Comparison of ENCODE assay signal across 7 mouse cellular contexts in genomic region chr11:96963580-96963979, GRCm38 (mm10). TPM values are rescaled to one million over a fixed set of nuclear protein-coding genes. Genes with fewer than 3 reads are reported as not detected.
DNase-seq lines count a peak whose midpoint lies in the region; ATAC-seq lines count a peak whose summit lies in the region.

No protein-coding gene starts in this region.

- H3K4me3 ChIP-seq in kidney, embryonic 14.5 days (ENCODE audit: low read length) = no peak overlapping the region
- H3K4me3 ChIP-seq in limb, embryonic 15.5 days = no peak overlapping the region

- peak; percentile 68 for ATAC-seq in kidney, embryonic 14.5 days (ENCODE audit: low FRiP score, low TSS enrichment)
- peak; percentile 58 for ATAC-seq in limb, embryonic 15.5 days (ENCODE audit: insufficient number of reproducible peaks, low FRiP score, low TSS enrichment, low read depth)

- peaks cover 43% of the 10 kb centered on the region for H3K36me3 ChIP-seq in kidney, embryonic 14.5 days (ENCODE audit: control insufficient read depth, insufficient read depth, low read length)
- peaks cover 50% of the 10 kb centered on the region for H3K36me3 ChIP-seq in limb, embryonic 15.5 days

- no peak overlapping the region for H3K9ac ChIP-seq in kidney, embryonic 14.5 days (ENCODE audit: low read depth, low read length)
- H3K9ac ChIP-seq in limb, embryonic 15.5 days = no peak overlapping the region

- DNase-seq in adrenal gland, postnatal 14 days = peak; percentile 94
- peak; percentile 71 for DNase-seq in embryo, embryonic 11.5 days (ENCODE audit: low read depth, low spot score)
- DNase-seq in heart, adult 8-10 months (ENCODE audit: low spot score) = peak; percentile 88
- DNase-seq in monocyte, adult 2 months (ENCODE audit: low read depth in 1 of 2, low spot score in 2 of 2) = peak; percentile 45 to 78
- DNase-seq in spleen, postnatal 14 days (ENCODE audit: low spot score in 2 of 2) = peak; percentile 78 to 88

- 20% methylated on average over 8 of the region's 8 CpGs for WGBS in kidney, embryonic 14.5 days
- 10% methylated on average over 8 of the region's 8 CpGs for WGBS in limb, embryonic 15.5 days

- peaks cover 6% of the 10 kb centered on the region; the same call in 1 of the 2 replicates for H3K4me1 ChIP-seq in kidney, embryonic 14.5 days (ENCODE audit: control insufficient read depth, insufficient read depth, low read length)
- H3K4me1 ChIP-seq in limb, embryonic 15.5 days = peaks cover 5% of the 10 kb centered on the region; the same call in 1 of the 2 replicates

- no peak overlapping the region for H3K4me2 ChIP-seq in kidney, embryonic 14.5 days (replicated peaks; ENCODE audit: low read depth, low read length)
- H3K4me2 ChIP-seq in limb, embryonic 15.5 days = no peak overlapping the region

- no peaks in the 10 kb centered on the region for H3K9me3 ChIP-seq in kidney, embryonic 14.5 days (ENCODE audit: control insufficient read depth, low read length)
- H3K9me3 ChIP-seq in limb, embryonic 15.5 days = no peaks in the 10 kb centered on the region

- no peak overlapping the region for H3K27ac ChIP-seq in kidney, embryonic 14.5 days (ENCODE audit: low read depth, low read length)
- H3K27ac ChIP-seq in limb, embryonic 15.5 days = no peak overlapping the region

- no peaks in the 10 kb centered on the region for H3K27me3 ChIP-seq in kidney, embryonic 14.5 days (ENCODE audit: control insufficient read depth, insufficient read depth, low read length)
- no peaks in the 10 kb centered on the region for H3K27me3 ChIP-seq in limb, embryonic 15.5 days

RNA-seq across cellular contexts. Expression of gene Sp2, which starts 19.2 kb away (rescaled TPM):
- 15.5 and 18.3 TPM in 2 replicates for total RNA-seq in adrenal gland, postnatal 14 days (2021)
- total RNA-seq in heart, adult 8-10 months (2022) = 10 to 100 TPM in 2 of 4 experiments, 1 to 10 TPM in 2; 7.8 to 13.7 (median 11.0) TPM
- polyA plus RNA-seq in kidney, embryonic 14.5 days (2014; fragmentation: Nextera tagmentation; extraction: Ambion mirVana) = 13.3 and 23.9 TPM in 2 replicates
- 15.1 and 16.8 TPM in 2 replicates for polyA plus RNA-seq in limb, embryonic 15.5 days (2015; fragmentation: Nextera tagmentation; extraction: Ambion mirVana)

RNA-seq across cellular contexts. Expression of gene Pnpo, which starts 19.8 kb away (rescaled TPM):
- 28.3 and 31.9 TPM in 2 replicates for total RNA-seq in adrenal gland, postnatal 14 days (2021)
- total RNA-seq in heart, adult 8-10 months (2022) = 10 to 100 TPM; 14.9 to 16.6 (median 16.1) TPM
- polyA plus RNA-seq in kidney, embryonic 14.5 days (2014; fragmentation: Nextera tagmentation; extraction: Ambion mirVana) = 17.3 and 28.0 TPM in 2 replicates
- 33.6 and 37.6 TPM in 2 replicates for polyA plus RNA-seq in limb, embryonic 15.5 days (2015; fragmentation: Nextera tagmentation; extraction: Ambion mirVana)

RNA-seq across cellular contexts. Expression of gene Prr15l, which starts 35.7 kb away (rescaled TPM):
- total RNA-seq in adrenal gland, postnatal 14 days (2021) = 0.37 TPM in 1 of 2 replicates, not detected in the other
- total RNA-seq in heart, adult 8-10 months (2022) = 1 to 10 TPM; 1.1 to 1.7 (median 1.5) TPM
- polyA plus RNA-seq in kidney, embryonic 14.5 days (2014; fragmentation: Nextera tagmentation; extraction: Ambion mirVana) = 33.7 and 36.3 TPM in 2 replicates
- 3.4 and 3.6 TPM in 2 replicates for polyA plus RNA-seq in limb, embryonic 15.5 days (2015; fragmentation: Nextera tagmentation; extraction: Ambion mirVana)

RNA-seq across cellular contexts. Expression of gene Cdk5rap3, which starts 47.3 kb away (rescaled TPM):
- 48.6 and 49.9 TPM in 2 replicates for total RNA-seq in adrenal gland, postnatal 14 days (2021)
- total RNA-seq in heart, adult 8-10 months (2022) = 10 to 100 TPM; 20.4 to 25.7 (median 22.7) TPM
- 66.9 and 69.1 TPM in 2 replicates for polyA plus RNA-seq in kidney, embryonic 14.5 days (2014; fragmentation: Nextera tagmentation; extraction: Ambion mirVana)
- polyA plus RNA-seq in limb, embryonic 15.5 days (2015; fragmentation: Nextera tagmentation; extraction: Ambion mirVana) = 76.2 and 87.4 TPM in 2 replicates

RNA-seq across cellular contexts. Expression of gene Sp6, which starts 49.6 kb away (rescaled TPM):
- total RNA-seq in adrenal gland, postnatal 14 days (2021) = 0.22 and 0.30 TPM in 2 replicates
- total RNA-seq in heart, adult 8-10 months (2022) = under 1 TPM in 3 of 4 experiments, not detected in 1; 0.08 to 0.28 (median 0.23) TPM
- 0.57 and 0.60 TPM in 2 replicates for polyA plus RNA-seq in kidney, embryonic 14.5 days (2014; fragmentation: Nextera tagmentation; extraction: Ambion mirVana)
- polyA plus RNA-seq in limb, embryonic 15.5 days (2015; fragmentation: Nextera tagmentation; extraction: Ambion mirVana) = 27.1 and 30.4 TPM in 2 replicates
